Mouse (Mus musculus): ENCODE results near the gene Tmx4. TPM values are rescaled to one million over a fixed set of nuclear protein-coding genes. Genes with fewer than 3 reads are reported as not detected.
A peak's percentile ranks its signal among the peaks of the same experiment; 100 is the strongest.

The Tmx4 gene
- total and polyA plus RNA-seq, 2 experiments from 2014 or later: 110 to 153 TPM

DNA sequence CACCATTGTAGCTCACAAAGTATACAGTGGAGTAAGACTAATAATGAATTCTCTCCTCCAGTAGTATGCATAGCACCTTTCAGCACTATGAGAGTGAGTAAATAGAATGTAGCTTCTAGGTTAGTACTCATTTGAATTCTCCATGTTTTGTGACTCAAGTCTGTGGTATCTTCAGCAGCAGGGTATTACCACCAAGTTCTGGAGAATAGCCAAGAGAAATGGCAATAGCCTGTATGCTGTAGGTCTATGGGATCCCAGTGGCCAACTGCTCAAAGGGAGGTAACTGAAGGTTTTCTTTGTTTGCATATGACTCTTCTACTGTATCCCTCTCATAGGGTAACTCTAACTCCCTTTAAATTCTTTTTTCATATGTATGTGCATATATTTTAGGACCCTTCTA, 39.0 kb downstream of the Tmx4 start:
- no peaks in the 10 kb centered on the region for H3K4me1 ChIP-seq (ENCODE audit: insufficient read depth, low read length)
- no peaks in the 10 kb centered on the region for H3K36me3 ChIP-seq (ENCODE audit: insufficient read depth, low read length)
- H3K4me2 ChIP-seq (ENCODE audit: low read depth, low read length, poor library complexity, severe bottlenecking): no peak overlapping the region
- no peak for ATAC-seq (ENCODE audit: low FRiP score)
- H3K27me3 ChIP-seq (ENCODE audit: insufficient read depth, low read length): no peaks in the 10 kb centered on the region
- H3K4me3 ChIP-seq (ENCODE audit: low read depth, low read length): no peak overlapping the region
- no peak overlapping the region for H3K9ac ChIP-seq (replicated peaks; ENCODE audit: low read length, poor library complexity, severe bottlenecking)
- no peak overlapping the region for H3K27ac ChIP-seq (ENCODE audit: low read depth, low read length)
- no peaks in the 10 kb centered on the region for H3K9me3 ChIP-seq (ENCODE audit: low read length)
- TF ChIP-seq CTCF (IDR thresholded peaks at IDR 0.05): no peak
- DNase-seq (ENCODE audit: low spot score): no peak

DNA sequence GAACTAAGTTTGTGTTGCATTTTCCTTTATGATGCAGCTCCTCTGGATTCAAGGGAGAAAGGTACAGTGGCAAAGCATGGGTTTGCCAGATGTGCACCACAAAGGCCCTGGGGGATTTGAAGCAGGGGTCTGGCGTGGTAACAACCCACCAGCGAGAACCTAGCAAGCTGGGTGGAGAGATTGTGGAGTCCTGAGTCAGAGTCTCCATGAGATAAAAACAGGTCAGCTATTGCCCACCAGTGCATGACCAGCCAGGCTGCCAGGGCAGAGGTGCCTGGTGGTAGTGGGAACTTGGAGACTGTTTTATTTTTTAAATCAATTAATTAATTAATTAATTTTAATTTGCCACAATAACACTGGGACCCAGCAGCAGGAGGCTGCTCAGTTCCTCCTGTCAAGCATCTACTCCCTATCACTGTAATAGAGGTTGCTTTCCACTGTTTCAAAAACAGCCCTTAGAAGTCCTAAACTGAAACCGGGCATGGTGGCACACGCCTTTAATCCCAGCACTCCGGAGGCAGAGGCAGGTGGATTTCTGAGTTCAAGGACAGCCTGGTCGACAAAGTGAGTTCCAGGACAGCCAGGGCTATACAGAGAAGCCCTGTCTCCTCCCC, 52.8 kb downstream of the Tmx4 start:
- ATAC-seq (ENCODE audit: low FRiP score): no peak
- H3K27me3 ChIP-seq (ENCODE audit: insufficient read depth, low read length): no peaks in the 10 kb centered on the region

DNA sequence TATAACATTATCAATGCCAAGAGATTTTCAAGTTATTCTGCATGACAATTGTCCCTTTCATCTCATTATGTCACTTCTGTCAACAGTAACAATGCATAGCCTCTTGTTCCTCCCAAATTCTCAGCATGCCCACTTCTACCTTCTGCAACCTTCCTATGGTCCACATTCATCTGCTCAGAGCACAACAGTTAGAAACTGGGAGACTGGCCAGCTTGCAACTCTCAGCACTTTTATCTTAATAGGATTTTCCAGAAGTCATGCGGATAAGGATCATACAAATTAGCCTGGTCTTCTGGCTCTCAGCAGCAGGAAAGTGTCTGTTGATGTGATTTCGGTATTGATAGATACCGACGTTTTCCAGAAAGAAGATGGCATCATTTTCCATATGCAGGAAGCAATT, 58.7 kb downstream of the Tmx4 start:
- WGBS: 12% methylated on average over 4 of the region's 4 CpGs
- H3K36me3 ChIP-seq (ENCODE audit: insufficient read depth, low read length): no peaks in the 10 kb centered on the region
- no peak overlapping the region for H3K27ac ChIP-seq (ENCODE audit: low read depth, low read length)
- no peaks in the 10 kb centered on the region for H3K4me1 ChIP-seq (ENCODE audit: insufficient read depth, low read length)
- DNase-seq (ENCODE audit: low spot score) (peak; percentile 46), ATAC-seq (ENCODE audit: low FRiP score) (no peak)
- TF ChIP-seq CTCF (IDR thresholded peaks at IDR 0.05): no peak
- no peaks in the 10 kb centered on the region for H3K9me3 ChIP-seq (ENCODE audit: low read length)
- H3K4me2 ChIP-seq (ENCODE audit: low read depth, low read length, poor library complexity, severe bottlenecking): no peak overlapping the region
- no peak overlapping the region for H3K4me3 ChIP-seq (ENCODE audit: low read depth, low read length)
- H3K27me3 ChIP-seq (ENCODE audit: insufficient read depth, low read length): no peaks in the 10 kb centered on the region
- no peak overlapping the region for H3K9ac ChIP-seq (replicated peaks; ENCODE audit: low read length, poor library complexity, severe bottlenecking)

More for the DNA sequence above, 52.8 kb downstream of the Tmx4 start:
- no peak for DNase-seq (ENCODE audit: low spot score)
- Histone ChIP-seq H3K27ac (ENCODE audit: low read depth, low read length) (no peak overlapping the region), H3K36me3 (ENCODE audit: insufficient read depth, low read length) (no peaks in the 10 kb centered on the region; the same call in 1 of the 2 replicates), H3K9me3 (ENCODE audit: low read length) (no peaks in the 10 kb centered on the region), H3K4me1 (ENCODE audit: insufficient read depth, low read length) (no peaks in the 10 kb centered on the region), H3K4me3 (ENCODE audit: low read depth, low read length) (no peak overlapping the region), H3K9ac (replicated peaks; ENCODE audit: low read length, poor library complexity, severe bottlenecking) (no peak overlapping the region), H3K4me2 (ENCODE audit: low read depth, low read length, poor library complexity, severe bottlenecking) (no peak overlapping the region)
- TF ChIP-seq CTCF (IDR thresholded peaks at IDR 0.05): no peak
- WGBS: 92% methylated on average over 6 of the region's 6 CpGs

DNA sequence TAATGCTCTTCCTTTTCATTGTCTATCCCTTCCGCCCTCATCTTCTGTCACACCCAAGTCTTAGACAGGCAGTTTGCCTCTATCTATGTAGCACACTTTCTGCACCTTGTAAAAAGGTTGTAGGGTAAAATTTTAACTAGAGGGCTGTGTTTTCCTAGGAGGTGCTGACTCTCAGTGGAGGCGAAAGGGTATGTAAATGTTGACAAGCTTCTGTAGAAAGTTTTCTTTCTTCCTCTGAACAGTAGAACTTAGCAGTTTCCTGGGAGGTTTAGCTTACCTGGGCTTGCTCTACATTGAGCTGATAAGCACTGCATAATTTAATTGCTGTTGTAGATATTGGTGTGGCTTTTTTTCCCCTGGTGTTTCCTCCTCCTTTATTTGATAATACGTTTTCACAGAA, 84.5 kb downstream of the Tmx4 start:
- Histone ChIP-seq H3K36me3 (ENCODE audit: insufficient read depth, low read length) (no peaks in the 10 kb centered on the region), H3K9me3 (ENCODE audit: low read length) (no peaks in the 10 kb centered on the region), H3K9ac (replicated peaks; ENCODE audit: low read length, poor library complexity, severe bottlenecking) (no peak overlapping the region), H3K27ac (ENCODE audit: low read depth, low read length) (no peak overlapping the region), H3K4me1 (ENCODE audit: insufficient read depth, low read length) (no peaks in the 10 kb centered on the region), H3K4me3 (ENCODE audit: low read depth, low read length) (no peak overlapping the region), H3K4me2 (ENCODE audit: low read depth, low read length, poor library complexity, severe bottlenecking) (no peak overlapping the region), H3K27me3 (ENCODE audit: insufficient read depth, low read length) (no peaks in the 10 kb centered on the region)
- 95% methylated on average over 3 of the region's 3 CpGs for WGBS
- TF ChIP-seq CTCF (IDR thresholded peaks at IDR 0.05): no peak
- no peak for ATAC-seq (ENCODE audit: low FRiP score)
- DNase-seq (ENCODE audit: low spot score): no peak

DNA sequence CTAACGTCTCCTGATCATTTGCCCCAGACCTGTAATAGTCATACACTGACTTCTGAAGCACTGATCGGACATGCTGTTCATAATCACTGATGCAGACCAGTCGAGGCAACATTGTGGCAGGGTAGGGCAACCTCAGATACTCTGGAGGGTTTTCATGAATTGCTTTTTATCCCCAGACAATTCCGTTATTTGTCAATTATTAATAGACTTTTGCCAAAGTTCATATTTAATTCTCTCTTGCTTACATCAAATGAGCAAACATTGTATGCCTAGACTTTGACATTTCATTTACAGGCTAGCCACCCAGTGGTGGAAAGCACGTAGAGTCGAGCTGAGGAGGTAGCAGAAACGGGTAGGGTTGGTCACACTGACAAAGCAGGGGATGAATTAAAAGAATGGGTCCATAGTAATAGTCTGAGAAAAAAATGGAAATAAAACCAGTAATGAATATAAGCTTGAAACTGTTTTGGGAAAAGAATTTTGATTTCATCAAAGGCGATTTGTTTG, 89.7 kb downstream of the Tmx4 start, which contains the start of gene Hao1:
Gene Hao1, minus strand, starts transcription at position 148 of the 507 bp plus-strand sequence.
- Histone ChIP-seq H3K4me1 (ENCODE audit: insufficient read depth, low read length) (no peaks in the 10 kb centered on the region), H3K36me3 (ENCODE audit: insufficient read depth, low read length) (no peaks in the 10 kb centered on the region), H3K27ac (ENCODE audit: low read depth, low read length) (no peak within 1 kb of the TSS), H3K9me3 (ENCODE audit: low read length) (no peaks in the 10 kb centered on the region), H3K27me3 (ENCODE audit: insufficient read depth, low read length) (no peaks in the 10 kb centered on the region), H3K9ac (replicated peaks; ENCODE audit: low read length, poor library complexity, severe bottlenecking) (no peak within 1 kb of the TSS), H3K4me3 (ENCODE audit: low read depth, low read length) (no peak within 1 kb of the TSS), H3K4me2 (ENCODE audit: low read depth, low read length, poor library complexity, severe bottlenecking) (no peak within 1 kb of the TSS)
- DNase-seq (ENCODE audit: low spot score) (no peak), ATAC-seq (ENCODE audit: low FRiP score) (no peak)
- 82% methylated on average over 8 of the region's 8 CpGs for WGBS
- no peak for TF ChIP-seq CTCF (IDR thresholded peaks at IDR 0.05)

DNA sequence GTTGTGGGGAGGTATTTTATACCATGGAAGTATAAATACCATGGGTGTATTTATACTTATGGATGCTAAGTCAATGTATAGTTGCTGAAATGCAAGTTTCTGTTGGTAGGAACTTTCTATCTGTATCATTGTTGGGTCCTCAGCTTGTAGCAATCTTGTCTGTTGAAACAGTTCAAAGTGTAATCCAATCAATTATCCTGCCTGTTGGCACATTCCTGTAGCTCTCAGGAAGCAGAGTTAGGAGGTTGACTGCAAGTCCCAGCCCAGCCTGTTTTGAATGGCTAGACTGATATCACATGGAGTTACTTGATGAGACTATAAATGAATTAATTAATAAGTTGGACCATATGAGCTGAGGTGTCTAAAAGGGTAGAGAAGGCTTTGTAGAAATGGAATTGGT, 91.6 kb downstream of the Tmx4 start:
- no peak for TF ChIP-seq CTCF (IDR thresholded peaks at IDR 0.05)
- Histone ChIP-seq H3K9me3 (ENCODE audit: low read length) (no peaks in the 10 kb centered on the region), H3K9ac (replicated peaks; ENCODE audit: low read length, poor library complexity, severe bottlenecking) (no peak overlapping the region), H3K27me3 (ENCODE audit: insufficient read depth, low read length) (no peaks in the 10 kb centered on the region), H3K36me3 (ENCODE audit: insufficient read depth, low read length) (no peaks in the 10 kb centered on the region), H3K4me1 (ENCODE audit: insufficient read depth, low read length) (no peaks in the 10 kb centered on the region), H3K27ac (ENCODE audit: low read depth, low read length) (no peak overlapping the region), H3K4me2 (ENCODE audit: low read depth, low read length, poor library complexity, severe bottlenecking) (no peak overlapping the region), H3K4me3 (ENCODE audit: low read depth, low read length) (no peak overlapping the region)
- no peak for DNase-seq (ENCODE audit: low spot score)
- no peak for ATAC-seq (ENCODE audit: low FRiP score)
